Mouse (Mus musculus) sigmoid colon, adult 10 weeks (tissue): ENCODE data around the gene Nudt15. TPM values are rescaled to one million over a fixed set of nuclear protein-coding genes. Genes with fewer than 3 reads are reported as not detected.

Source experiments
- polyA plus RNA-seq: library from polyadenylated mRNA; stranded (reverse); fragments of 350-450 nt; fragmentation: Illumina TruSeq; extraction: RNeasy Lipid Tissue Mini Kit (QIAGEN cat#74804); gene quantifications from one replicate; pipeline ENCODE4 v1.2.3, GENCODE M21; 2014; ENCODE audit warnings: low read depth, low replicate concordance

The Nudt15 gene
- polyA plus RNA-seq = 3.9 TPM

DNA sequence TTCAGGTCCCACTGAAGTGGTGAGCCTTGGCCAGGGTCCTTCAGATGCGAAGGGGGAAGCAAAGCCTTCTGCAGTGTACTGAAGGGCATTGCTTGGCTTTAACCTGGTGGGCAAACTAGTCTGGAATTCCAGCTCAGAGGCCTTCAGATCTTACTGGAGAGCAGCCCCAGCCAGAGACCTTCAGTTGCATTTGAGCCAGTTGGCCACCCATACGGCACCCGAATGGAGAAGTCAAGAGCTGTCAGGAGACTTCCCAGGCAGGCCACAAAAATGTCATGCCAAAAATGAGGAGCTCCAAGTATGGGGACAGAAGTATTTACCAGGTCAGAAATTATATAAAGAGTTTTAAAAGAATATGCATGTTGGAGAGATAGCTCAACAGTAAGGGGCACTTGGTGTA, at the start of gene Nudt15:
Gene Nudt15, minus strand, starts transcription at position 192 of the 400 bp plus-strand sequence.

DNA sequence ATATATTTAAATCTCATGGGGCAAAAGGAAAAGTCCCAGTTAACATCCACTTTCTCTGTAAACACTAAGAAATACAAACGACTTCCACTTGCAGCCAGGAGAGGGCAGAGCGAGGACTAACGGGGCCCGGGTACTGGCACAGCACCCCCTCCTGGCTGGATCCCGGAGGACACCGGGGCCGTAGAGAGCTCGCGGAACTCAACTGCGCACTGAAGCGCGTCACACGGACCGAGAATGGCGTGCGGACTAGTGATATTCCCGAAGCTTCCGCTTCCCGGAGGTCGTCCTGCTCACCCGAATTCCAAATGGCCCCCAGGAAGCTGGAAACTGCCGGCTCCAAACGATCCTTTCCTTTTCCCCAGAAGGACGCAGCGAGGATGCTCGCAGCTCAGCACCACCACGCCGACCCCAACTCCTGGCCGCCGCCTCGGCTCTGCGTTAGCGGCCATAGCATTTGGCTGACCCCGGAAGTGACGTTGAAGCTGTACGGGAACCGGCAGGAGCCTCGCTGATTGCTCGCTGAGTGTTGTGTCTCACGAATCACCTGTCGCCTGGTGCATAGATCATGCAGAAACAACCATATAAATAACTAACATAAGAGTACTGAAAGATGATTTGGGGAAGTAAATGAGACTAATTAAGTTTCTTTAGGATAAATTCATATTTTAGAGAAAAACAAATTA, 23.1 kb downstream of the Nudt15 start, which contains the start of gene Sucla2:
Gene Sucla2, plus strand, starts transcription at position 554 of the 683 bp plus-strand sequence.

DNA sequence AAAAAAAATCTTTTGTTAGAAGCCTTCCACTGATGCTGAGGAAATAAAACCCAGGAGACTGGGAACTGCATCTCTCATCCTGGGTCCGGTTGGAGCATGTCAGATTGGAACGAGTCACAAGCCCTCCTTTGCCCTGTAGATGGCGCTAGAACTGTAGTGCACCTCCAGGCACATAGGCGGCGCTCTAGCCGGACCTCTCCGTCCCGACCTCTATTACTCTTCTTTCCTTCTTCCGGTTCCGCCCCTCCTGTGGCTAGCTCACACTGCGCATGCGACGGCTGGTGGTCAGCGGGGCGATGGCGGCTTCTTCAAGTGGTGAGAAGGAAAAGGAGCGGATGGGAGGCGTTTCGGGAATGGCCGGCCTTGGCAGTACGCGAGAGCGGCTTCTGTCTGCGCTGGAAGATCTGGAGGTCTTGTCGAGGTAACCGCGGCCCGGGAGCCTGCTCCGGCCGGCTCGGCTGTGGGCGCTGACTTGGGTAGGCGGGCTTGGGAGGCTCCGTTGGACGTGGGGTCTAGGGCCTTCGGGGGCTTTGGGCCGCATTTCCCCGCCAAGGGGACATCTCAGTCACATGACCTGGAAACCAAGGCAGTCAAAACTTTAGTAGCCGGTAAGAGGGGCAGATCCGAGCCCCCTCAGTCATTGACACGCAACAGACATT, 38.1 kb downstream of the Nudt15 start, which contains the start of gene Med4:
Gene Med4, plus strand, starts transcription at position 261 of the 659 bp plus-strand sequence.

Other genes starting within 250 kb of the Nudt15 start
- gene Rb1, start 222.4 kb downstream of the Nudt15 start, polyA plus RNA-seq = 135 TPM
- 1,779 TPM for gene Itm2b, start 163.0 kb downstream of the Nudt15 start, polyA plus RNA-seq
- gene Med4, start 38.2 kb downstream of the Nudt15 start, polyA plus RNA-seq = 31.4 TPM
- gene Sucla2, start 22.9 kb downstream of the Nudt15 start, polyA plus RNA-seq = 298 TPM
- gene Gm21750, start 113.0 kb upstream of the Nudt15 start, polyA plus RNA-seq = not detected